Mouse (Mus musculus): Measurements from ENCODE around the gene Wdr59.
"Not testable (repeated sequence)": the region's sequence is repeated elsewhere in the genome, so short reads cannot be mapped to it uniquely, and the experiment has no call there.

Gene Wdr59

DNA sequence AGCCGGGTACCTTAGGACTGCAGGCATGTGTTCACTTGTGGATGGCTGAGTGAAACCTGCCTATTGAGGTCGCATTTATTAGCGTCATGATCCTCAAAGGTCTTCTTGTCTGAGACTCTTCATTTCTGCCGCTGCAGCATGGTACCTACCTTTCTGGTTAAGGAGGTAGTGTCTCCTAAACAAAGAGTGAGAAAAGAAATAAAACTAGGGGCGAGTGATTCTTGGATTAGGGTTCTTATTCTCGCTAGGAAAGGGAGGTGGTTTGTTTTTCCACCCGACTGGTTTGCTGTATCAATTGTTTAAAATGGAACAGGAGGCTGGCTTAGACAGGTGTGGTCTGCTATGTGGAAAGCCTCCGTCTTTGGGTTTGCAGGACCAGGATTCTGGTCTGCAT is 15.9 kb upstream of the Wdr59 start:
- no peak for DNase-seq (ENCODE audit: low spot score)

DNA sequence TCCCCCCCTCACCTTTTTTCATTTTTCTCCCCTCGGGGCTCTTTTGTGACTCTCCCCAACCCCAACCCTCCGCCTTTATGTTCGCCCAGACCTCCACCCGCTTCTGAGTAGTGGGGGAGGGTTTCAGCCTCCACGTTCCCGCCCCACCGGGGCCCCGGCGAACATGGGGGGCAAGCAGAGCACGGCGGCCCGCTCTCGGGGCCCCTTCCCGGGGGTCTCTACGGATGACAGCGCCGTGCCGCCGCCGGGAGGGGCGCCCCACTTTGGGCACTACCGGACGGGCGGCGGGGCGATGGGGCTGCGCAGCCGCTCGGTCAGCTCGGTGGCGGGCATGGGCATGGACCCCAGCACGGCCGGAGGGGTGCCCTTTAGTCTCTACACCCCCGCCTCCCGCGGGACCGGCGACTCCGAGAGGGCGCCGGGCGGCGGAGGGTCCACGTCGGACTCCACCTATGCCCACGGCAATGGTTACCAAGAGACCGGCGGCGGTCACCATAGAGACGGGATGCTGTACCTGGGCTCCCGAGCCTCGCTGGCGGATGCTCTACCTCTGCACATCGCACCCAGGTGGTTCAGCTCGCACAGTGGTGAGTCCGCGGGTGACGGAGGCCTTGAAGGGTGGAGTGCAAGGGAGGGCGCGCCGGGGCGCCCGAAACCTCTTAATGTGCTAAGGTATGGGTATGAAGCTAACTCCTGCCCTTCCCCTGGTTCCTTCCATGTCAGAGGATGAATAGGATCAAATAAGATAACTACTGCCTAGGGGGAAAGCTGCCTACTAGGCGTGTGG is 15.3 kb upstream of the Wdr59 start:
- peak; percentile 42 for DNase-seq (ENCODE audit: low spot score)

DNA sequence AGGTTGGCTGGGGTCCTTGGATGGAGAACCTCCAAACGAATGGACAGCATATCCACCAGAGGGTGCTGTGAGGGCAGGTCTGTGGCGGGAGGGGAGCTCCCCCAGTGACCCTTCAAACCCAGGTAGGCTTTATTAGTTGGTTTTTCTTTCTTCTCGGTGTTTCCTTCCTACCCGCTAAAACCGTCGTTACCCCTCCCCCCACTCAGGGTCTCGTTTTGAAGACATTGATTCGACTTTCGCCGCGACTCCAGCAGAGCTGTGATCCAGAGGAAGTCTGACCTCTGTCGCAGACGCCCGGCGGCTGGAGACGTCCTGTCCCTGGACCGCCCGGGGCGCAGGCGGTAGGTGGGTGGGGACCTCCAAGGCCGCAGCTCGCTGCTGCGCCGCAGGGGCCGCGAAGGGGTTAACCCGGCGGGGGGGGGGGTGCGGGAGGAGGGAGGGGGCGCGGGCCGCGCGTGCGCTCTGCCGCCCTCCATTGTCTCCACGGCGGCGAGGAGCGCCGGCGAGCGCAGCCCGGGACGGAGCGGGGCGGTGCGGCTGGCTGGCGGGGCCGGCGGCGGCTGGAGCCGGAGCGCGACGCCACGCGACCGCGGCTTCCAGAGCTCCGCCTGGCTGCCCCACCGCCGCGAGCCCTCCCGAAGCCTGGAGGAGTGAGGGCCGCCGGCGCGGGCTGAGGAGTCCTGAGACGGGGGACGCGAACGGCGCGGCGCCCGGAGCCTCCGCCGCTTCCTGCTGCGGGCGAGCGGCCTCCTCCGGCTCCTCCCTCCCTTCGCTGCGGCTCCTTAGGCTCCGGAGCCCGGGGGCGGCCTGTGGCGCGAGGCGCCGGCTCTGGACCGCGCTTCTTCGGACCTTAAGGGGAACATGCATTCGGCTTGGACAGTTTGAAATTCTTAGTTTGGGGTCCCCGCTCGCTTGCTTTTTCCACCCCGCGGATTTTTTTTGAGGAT is 14.4 kb upstream of the Wdr59 start, which contains the start of gene Znrf1:
Gene Znrf1, plus strand, starts transcription at position 67 of the 947 bp plus-strand sequence.
- DNase-seq (ENCODE audit: low spot score): peak; percentile 80

DNA sequence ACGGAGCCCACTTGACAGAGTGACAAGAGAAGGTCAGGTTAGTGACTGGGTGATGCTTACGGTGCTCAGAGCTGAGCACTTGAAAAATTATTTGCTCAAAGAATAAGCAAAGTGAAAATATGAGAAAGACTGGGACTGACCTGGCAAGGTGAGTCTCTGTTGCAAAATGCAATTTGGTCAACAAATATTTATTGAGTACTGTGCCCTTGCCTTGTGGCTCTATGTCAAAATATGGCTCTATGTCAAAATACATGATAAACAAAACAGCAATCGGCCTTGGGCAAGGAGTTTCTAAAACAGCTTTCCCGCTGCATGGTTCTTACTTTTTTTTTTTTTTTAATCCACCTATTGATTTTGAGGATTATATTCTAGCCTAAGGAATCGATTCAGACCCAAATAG is 13.6 kb upstream of the Wdr59 start:
- DNase-seq (ENCODE audit: low spot score): no peak

DNA sequence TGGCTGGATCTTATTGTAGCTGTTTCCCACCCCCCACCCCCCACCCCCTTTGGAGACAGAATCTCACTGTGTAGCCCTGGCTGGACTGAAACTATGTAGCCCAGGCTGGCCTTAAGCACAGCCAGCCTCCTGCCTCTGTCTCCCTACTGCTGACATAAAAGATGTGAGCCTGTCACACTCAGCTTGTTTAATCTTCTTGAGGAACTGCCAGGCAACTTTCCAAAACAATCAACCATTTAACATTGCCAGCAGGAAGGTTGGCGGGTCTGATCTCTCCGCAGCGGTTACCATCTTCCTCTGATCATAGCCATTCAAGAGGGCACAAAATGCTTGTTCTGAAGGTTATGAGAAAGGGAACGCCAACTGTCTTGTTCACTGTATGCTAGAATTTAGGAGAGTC is 11.6 kb upstream of the Wdr59 start:
- DNase-seq (ENCODE audit: low spot score): no peak

DNA sequence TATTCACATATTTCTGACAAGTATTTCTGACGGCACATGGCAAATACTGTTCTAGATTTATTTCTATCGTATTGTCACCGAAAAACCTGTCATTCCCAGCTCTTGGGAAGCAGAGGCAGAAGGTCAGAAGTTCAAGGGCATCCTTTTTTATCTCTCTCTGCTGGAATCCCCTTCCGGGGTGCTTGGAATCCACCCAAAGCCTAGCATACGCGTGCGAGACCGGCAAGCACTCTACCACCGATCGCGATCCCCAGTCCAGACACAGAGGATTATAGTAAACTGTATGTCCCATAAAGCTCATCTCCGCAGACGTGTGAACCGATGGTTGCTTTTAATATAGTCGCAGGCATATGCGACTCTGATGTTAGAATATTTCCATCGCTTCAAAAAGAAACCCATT is 9.7 kb upstream of the Wdr59 start:
- no peak for DNase-seq (ENCODE audit: low spot score)

DNA sequence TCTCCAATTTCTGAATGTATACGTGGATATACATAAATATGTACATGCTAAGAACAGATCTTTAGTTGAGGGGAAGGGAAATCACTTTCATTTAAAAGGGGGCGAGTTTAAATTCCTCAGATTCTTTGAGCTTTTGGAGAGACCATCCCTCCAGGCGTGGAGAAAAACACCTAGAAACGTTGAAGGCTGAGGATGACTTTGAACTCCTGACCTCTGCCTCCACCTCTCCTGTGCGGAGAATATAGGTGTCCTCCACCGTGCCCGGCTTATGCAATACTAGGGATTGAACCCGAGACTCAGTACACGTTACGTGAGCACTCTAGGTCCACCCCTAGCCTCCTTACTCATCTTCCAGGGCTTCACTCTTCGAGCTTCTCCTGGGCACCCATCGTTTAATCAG is 9.3 kb upstream of the Wdr59 start:
- no peak for DNase-seq (ENCODE audit: low spot score)

DNA sequence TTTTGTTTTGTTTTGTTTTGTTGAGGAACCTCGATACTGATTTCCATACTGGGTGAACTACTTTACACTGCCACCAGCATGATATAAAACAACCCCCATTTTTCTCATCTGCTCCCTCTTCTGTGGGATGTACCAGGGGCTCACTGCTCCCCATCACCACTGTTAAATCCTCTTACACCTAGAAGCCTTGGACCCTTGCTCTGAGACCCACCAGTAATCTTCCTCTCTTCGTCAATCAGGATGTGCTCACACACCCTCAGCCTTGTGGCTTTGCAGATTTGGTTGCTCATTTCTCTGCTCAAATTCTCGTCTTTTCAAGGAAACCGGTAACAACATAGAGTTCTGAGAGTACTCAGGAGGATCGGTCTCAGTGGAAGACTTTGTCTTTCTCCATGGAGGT is 6.2 kb upstream of the Wdr59 start:
- DNase-seq (ENCODE audit: low spot score): no peak

DNA sequence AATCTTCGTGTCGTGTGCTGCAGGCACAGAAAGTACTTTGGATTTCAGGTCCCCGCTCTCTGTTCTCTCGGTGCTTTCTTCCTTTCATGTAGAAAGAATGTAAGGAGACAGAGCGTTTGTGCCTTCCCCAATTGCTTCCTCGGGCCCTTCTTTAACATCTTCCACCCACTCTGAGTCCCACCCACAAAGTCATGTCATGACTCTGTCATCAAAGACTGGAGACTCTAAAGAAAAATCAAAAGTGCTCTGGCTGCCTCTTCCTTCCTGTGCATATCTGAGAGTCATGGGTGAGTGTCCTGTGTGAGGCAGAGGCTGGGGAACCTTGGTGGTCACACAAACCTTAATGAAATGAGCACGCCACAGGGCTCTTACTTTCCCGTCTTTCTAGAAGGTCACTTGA is 5.3 kb upstream of the Wdr59 start:
- no peak for DNase-seq (ENCODE audit: low spot score)

DNA sequence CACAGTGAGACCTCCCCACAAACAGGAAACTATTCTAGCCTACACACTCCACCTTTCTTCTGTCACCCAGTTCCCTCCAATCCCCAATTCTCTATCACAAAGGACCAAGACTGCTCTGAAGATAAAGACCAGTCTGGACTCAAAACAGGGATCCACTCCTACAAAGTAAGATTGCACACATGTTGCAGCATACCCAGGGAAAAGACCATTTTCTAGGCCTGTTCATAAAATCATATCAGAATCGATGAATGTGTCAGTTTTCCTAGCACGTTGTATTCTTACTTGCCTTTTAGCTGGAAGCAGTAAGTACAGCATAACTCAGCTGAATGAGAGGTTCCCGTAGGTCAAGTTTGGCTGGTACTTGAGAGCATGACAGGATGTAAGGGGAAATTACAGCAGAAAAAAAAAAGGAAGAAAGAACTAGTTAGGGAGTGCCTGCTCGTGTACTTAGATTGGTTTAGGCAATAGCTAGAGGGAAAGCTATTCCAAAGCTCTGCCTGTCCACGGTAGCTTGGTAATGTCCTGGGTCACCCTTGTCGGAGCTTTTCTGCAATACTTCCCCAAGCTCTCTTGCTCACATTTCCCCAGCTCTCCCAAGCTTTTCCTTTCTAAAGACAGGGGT is 4.6 kb upstream of the Wdr59 start:
- DNase-seq (ENCODE audit: low spot score): no peak

DNA sequence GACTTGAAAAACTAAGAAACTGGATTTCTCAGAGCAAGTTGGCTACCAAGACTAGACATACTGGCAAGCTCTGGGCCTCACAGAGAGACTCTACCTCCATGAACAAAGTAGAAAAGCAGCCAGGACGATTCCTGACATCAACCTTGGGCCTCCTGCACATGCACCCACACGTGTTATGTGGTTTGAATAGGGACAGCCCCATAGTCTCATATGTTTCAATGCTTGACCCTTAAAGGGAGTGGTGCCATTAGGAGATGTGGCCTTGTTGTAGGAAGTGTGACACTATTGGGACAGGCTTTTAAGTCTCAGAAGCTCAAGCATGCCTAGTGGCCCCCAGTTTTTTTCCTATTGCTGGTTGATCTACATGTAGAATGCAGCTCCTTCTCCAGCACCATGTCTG is 4.4 kb downstream of the Wdr59 start:
- no peak for DNase-seq (ENCODE audit: low spot score)

DNA sequence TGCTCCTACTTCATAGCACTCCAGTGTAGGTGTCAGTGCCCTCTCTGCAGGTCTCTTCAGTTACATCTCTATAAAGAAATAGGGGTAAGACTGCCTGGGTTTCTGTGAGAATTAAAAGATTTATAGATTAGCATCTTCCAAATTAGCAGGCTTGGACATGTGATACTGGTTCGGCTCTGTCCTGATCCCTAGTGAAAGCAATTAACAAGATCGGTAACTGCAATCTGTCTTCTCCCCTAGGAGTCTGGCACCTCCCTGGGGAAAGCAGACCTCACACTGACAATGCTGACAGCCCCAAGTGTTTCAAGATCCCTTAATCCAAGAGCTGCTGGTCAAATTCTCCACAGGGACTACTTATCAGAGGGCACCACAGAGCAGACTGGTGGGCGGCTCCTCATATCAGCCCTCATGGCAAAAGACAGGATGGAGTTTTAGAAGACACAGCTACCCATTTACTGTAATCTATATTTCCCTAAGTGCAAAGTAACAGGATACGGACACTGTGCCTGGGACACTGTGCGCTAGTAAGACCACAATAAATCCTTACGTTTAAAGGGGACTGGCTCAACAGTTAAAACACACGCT is 5.3 kb downstream of the Wdr59 start:
- DNase-seq (ENCODE audit: low spot score): no peak

DNA sequence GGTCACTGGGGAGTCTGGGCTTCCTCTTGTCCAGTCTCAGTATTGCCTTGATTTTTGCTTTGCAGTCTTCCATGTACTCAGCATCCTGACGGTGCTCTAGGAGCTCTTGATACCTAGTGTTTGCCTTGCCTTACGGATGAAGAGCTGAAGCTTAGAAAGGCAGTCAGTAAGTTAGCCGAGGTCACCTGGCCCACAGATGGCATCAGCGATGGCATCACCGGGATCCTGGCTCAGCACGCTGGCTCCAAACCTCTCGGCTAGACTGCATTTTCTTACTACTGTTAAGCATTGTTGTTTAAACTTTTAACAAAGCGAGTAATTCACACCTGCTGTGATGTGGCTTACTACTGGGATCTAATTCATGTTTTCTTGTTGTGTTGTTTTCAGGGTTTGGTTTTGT is 8.4 kb downstream of the Wdr59 start:
- DNase-seq (ENCODE audit: low spot score): no peak

DNA sequence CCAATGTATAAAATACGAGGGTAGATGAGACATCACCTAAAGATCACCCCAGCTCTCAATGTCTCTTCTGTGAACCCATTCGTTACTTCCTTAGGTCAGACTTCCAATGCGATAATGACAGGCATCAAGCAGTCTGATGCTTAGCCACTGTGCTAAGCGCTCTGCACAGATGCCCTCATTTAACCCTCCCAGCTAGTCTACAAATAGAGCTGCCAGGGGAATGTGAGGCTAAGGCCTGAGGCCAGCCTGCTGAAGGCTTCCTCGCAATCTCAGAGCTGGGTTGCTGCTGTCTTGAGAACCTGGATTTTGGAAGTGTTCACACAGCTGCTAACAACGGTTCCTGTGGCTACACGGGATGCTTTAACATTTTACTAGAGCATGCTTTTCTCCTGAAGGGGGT is 9.0 kb downstream of the Wdr59 start:
- DNase-seq (ENCODE audit: low spot score): no peak

DNA sequence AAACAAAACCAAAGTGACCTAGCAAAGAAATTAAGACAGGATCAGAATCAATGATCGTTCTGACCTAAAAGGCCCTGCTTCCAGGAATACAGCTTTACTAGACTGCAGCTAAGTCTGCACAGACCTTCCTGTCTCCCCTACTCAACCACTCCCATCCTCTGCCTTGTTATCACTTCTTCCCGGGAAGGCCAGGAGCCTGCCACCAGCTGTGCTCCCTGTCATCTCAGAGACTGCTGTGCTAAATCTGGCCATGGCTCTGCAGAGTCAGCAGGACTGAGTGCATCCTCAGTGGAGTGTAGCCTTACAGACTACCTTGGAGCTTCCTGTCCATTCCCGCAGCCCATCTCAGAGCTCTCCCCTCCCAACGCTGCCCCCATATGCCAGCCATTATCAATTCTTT is 11.5 kb downstream of the Wdr59 start:
- no peak for DNase-seq (ENCODE audit: low spot score)

DNA sequence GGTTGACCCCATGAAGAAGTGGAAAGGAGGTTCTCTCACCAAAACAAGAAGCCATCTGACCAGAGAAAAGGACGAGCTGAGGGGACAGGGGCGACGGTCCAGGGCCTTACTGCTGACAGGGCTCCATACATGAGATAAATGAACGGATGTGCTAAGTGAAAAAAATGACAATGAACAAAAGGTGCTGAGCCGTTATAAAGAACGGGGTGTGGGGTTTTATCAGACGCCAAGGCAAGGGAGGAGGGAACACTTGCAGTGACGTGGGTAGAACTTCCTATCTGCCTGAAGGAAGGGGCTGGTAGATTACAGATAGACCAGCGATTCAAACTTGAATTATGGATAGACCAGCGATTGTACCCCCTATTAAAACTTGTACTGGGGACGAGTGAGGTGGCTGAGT is 12.6 kb downstream of the Wdr59 start:
- DNase-seq (ENCODE audit: low spot score): no peak

DNA sequence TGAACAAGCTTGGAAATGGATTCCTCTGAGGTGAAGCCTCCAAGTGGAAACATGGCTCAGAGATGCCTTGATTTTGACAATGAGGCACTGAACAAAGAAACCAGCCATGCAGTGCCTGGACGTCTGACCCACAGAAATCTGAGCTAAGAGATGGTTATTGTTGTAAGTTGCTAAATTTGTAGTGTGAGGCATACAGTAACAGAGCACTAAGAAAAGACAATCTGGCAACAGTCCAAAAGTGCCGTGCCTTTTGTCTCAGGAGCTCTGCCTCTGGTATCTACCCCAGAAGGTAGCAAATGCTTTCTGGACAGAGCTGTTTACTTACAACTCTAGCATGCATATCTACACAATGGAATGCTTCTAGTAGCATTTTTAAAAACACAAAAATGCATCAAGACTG is 13.3 kb downstream of the Wdr59 start:
- no peak for DNase-seq (ENCODE audit: low spot score)

DNA sequence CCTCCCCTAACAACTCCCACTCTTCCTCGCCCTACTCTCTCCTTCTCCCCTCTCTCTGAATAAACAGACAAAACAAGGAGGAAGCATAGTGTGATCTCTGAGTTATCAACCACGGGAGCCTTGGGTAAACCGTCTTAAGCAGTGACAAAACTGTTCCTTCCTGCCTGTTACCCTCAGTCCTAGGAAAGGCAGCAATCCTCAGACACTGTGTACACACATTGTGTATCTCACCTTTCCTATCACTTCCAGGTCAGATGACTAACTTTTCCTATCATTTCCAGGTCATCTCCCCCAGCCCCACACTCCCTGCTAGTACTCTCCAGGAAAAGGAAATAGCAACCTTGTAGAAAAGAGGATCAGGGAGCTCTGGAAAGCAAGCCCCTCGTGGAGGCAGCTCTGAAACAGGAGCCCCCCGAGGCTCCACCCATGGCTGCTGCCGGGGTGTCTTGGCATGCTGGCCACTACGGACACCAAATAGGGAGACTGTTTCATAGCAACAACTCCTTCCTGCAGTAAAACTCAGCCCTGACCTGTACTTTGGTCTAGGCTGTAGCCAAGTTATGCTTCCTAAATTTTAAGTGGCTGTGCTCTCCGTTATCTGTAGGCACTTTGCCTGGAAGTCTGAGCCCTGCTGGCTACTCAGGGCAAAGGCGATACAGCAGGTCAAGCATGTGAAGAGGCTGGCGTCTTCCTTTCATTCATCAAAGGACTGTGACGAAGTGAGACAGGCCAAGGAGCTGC is 20.0 kb downstream of the Wdr59 start:
- DNase-seq (ENCODE audit: low spot score): no peak

DNA sequence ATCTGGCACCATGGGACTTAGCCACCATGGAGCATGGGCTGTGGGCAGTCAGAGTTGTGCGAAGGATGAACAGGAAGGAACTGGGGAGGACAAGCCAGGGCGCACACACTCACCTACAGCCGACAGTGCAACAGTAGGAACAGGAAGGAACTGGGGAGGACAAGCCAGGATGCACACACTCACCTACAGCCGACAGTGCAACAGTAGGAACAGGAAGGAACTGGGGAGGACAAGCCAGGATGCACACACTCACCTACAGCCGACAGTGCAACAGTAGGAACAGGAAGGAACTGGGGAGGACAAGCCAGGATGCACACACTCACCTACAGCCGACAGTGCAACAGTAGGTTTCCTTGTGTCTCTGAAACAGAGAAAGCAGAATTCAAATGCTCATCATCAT is 23.6 kb downstream of the Wdr59 start:
- not testable (repeated sequence) for DNase-seq (ENCODE audit: low spot score)

DNA sequence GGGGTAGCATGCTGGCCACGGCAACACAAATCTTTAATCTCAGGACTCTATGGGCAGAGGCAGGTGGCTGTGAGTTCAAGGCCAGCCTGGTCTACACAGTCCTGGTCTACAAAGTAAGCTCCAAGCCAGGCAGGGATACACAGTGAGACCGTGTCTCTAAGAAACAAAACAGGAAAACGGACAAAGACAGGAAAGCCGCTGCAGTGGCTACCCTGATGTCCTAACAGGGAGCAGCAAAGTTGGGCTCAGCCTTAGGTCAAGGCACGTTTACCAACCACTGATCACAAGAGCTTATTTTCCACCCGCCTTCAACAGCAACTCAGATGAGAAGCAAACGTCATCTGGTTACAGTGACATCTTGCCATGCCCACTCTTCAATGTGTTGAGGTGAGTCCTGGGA is 25.6 kb downstream of the Wdr59 start:
- DNase-seq (ENCODE audit: low spot score): no peak

DNA sequence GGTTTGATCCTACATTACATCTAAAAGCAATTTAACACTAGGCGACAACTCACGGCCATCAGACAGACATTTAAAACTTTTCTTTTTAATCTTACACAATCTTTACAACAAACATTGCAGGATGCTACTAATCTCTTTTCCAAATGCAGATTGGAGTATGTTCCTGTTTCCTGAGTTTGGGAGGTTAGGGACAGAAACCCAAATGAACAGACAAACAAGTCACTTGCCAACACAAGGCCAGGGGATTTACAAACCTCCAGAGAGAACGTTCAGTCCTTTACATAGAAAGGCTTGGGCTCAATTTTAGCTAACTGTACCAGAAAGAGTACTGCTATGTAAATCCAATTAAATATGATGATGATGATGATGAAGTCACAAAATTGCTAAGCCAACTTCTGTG is 28.7 kb downstream of the Wdr59 start:
- DNase-seq (ENCODE audit: low spot score): no peak

DNA sequence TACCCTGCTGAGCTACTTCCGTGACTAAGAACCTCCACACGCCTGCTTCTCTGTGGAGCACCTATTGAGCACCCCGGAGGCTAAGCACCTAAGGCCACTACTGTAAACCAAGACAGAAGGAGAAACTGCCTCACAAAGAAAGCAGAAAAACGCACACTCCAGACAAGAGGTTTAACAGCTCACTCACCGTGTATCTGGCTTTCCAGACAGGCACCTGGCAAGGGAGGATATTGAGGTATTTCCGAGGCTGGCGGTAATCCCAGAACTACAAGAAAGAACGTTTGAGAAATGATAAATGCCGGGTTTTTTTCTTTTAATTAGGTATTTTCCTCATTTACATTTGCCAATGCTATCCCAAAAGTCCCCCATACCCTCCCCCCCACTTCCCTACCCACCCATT is 29.4 kb downstream of the Wdr59 start:
- DNase-seq (ENCODE audit: low spot score): no peak
